Mouse (Mus musculus): Measurements from ENCODE around the gene Morn1. TPM values are rescaled to one million over a fixed set of nuclear protein-coding genes. Genes with fewer than 3 reads are reported as not detected.
A peak's percentile ranks its signal among the peaks of the same experiment; 100 is the strongest.

Gene Morn1
- polyA plus RNA-seq, 1 experiment from 2014 or later = 6.2 TPM

- no peak overlapping the region for H3K27ac ChIP-seq
- no peak overlapping the region for H3K4me2 ChIP-seq
- no peaks in the 10 kb centered on the region for H3K9me3 ChIP-seq
- H3K36me3 ChIP-seq = no peaks in the 10 kb centered on the region
- WGBS = 90% methylated on average over 8 of the region's 8 CpGs
- no peaks in the 10 kb centered on the region for H3K27me3 ChIP-seq
- no peak overlapping the region for H3K4me3 ChIP-seq
- peaks cover 65% of the 10 kb centered on the region for H3K4me1 ChIP-seq
- ATAC-seq (ENCODE audit: insufficient number of reproducible peaks, insufficient read depth, low FRiP score, low TSS enrichment, low read depth) = no peak
- no peak overlapping the region for H3K9ac ChIP-seq
Observed at GRCm38 (mm10) chr4:155168835-155169252, 82.5 kb downstream of the Morn1 start.

DNA sequence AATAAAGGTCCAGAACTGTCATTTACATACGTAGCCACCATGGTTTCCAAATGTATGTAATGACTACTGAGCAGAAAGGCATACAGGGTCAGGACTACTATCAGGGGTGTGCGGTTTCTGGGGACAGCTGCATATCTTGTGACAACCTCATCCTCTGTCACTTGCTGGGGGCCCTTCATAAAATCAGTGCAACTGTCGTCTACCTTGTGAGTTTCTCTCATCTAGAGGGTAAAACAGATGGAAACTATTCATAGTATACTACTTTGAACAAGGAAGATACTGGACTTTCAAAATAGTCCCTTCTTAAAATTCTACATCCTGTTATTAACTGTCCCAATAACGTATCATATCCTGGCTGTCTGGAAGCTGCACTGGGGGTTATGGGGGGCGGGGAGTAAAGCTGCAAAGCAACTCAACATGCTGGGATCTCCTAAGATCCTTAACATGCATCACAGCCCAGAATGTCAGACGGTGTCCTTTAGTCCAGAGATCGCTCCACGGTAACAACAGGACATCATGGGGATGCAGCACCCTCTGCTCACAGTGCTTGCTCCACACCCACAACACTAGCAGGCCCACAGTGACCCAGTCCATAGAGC is 84.3 kb downstream of the Morn1 start:
- WGBS = 78% methylated on average over 8 of the region's 8 CpGs
- Histone ChIP-seq H3K9ac (no peak overlapping the region), H3K27ac (no peak overlapping the region), H3K27me3 (no peaks in the 10 kb centered on the region), H3K4me1 (peaks cover 71% of the 10 kb centered on the region), H3K4me3 (no peak overlapping the region), H3K9me3 (no peaks in the 10 kb centered on the region), H3K36me3 (0 out of 2 replicates have a peak, but pooled peaks cover 1% of the 10 kb centered on the region), H3K4me2 (no peak overlapping the region)
- no peak for ATAC-seq (ENCODE audit: insufficient number of reproducible peaks, insufficient read depth, low FRiP score, low TSS enrichment, low read depth)

- 0 out of 2 replicates have a peak overlapping the region, but pooled peaks have one; percentile 52 for H3K4me2 ChIP-seq
- WGBS = 88% methylated on average over 5 of the region's 5 CpGs
- H3K27me3 ChIP-seq = no peaks in the 10 kb centered on the region
- peak overlapping the region; percentile 97 for H3K27ac ChIP-seq
- 0 out of 2 replicates have a peak, but pooled peaks cover 8% of the 10 kb centered on the region for H3K36me3 ChIP-seq
- no peak overlapping the region for H3K4me3 ChIP-seq
- no peak overlapping the region for H3K9ac ChIP-seq
- no peak for ATAC-seq (ENCODE audit: insufficient number of reproducible peaks, insufficient read depth, low FRiP score, low TSS enrichment, low read depth)
- H3K4me1 ChIP-seq = peaks cover 84% of the 10 kb centered on the region
- H3K9me3 ChIP-seq = no peaks in the 10 kb centered on the region
Observed at GRCm38 (mm10) chr4:155171961-155172533, 85.7 kb downstream of the Morn1 start.

DNA sequence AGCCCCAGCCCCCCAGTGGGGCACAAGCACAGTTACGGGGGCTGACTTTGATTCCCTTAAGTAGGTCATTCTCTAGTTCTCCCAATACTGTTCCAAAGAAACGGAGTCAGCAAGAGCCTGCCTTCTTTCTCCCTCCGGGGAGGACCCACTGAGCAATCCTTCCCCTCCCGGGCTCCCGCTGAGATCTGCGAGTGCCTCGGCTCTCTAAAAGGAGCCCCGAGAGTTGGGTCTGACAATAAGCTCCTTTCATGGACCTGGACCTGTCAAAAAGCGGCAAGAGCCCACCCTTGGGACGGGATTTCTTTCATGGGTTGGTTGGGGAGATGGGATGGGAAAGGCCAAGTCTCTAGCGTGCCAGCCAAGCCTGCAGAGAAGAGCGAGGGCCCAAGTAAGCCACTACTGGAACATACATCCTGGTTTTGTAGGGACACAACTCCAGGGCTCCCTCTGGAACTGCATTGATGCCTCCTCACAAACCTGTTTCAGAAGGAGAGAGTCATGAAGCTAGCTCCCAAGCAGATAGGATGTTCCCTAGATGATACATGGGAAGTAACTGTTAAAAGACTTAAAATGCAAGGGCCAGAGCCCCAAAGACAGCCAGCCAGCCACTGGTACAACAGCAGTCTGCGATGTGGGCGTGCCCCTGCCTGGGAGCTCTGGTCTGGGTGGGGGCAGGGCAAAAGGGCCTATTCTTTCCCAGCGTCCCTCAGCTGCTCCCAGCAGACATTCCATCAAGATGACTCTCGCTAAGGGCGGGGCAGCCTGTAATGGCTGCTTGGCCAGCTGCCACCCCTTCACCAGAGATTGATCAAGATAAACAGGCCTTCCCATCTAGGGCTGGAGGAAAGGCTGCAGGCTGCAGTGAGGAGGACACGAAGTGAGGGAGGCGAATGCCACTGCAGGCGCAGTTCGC is 86.8 kb downstream of the Morn1 start:
- Histone ChIP-seq H3K4me2 (peak overlapping the region; percentile 52), H3K27ac (peak overlapping the region; percentile 97), H3K36me3 (0 out of 2 replicates have a peak, but pooled peaks cover 8% of the 10 kb centered on the region), H3K4me3 (peak overlapping the region; percentile 9), H3K4me1 (peaks cover 93% of the 10 kb centered on the region), H3K9me3 (no peaks in the 10 kb centered on the region), H3K9ac (peak overlapping the region; percentile 54), H3K27me3 (no peaks in the 10 kb centered on the region)
- 7% methylated on average over 21 of the region's 21 CpGs for WGBS
- peak; percentile 84 for ATAC-seq (ENCODE audit: insufficient number of reproducible peaks, insufficient read depth, low FRiP score, low TSS enrichment, low read depth)

DNA sequence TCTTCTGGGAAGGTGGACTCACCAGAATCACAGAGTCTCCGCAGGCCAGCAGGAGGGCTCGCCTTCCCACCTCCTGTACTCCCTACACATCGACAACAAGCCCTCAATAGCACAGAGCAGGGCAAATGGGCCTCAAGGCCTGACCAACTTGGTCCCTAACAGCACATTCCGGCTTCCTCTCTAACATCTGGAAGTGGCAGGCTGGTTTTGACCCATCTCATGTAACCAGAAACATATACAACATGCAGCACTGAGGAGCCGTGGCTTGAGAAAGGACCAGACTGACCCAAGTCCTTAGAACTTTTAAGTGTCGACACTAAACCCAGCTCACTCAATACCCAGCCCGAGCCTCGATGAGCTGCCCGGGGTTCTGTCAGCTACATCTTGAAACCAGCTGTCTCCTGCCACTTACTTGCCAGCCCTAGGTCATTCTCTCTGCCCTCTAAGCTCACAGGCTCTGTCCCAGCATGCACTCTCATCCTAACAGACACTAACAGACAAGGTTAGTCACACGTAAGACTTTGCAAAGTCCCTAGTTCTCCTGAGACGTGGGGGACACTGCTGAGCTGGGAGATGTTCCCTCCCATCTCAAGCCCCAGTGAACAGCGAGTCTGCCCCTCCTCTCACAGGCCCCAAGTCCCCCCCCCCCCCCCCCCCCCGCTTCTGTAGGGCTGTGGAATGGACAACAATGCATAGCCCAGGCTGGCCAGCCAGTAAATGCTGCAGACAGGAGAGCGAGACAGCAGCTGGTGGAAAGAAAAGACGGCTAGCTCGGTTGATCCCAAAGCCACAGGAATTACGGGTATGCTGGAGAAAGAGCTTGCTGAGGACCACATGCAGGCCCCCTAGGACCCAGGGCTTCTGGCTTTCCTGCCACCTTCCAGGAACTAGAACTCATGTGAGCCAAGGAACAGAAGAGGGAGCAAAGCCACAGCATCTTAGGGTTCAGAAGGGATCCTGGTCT is 87.7 kb downstream of the Morn1 start:
- 5% methylated on average over 17 of the region's 17 CpGs for WGBS
- Histone ChIP-seq H3K4me2 (peak overlapping the region; percentile 52), H3K27me3 (no peaks in the 10 kb centered on the region), H3K27ac (peak overlapping the region; percentile 97), H3K36me3 (0 out of 2 replicates have a peak, but pooled peaks cover 8% of the 10 kb centered on the region), H3K4me1 (peaks cover 94% of the 10 kb centered on the region), H3K9me3 (no peaks in the 10 kb centered on the region), H3K4me3 (peak overlapping the region; percentile 9), H3K9ac (peak overlapping the region; percentile 54)
- ATAC-seq (ENCODE audit: insufficient number of reproducible peaks, insufficient read depth, low FRiP score, low TSS enrichment, low read depth) = no peak; the same call in 1 of the 2 replicates

GRCm38 (mm10) chr4:155176210-155176609 is 89.8 kb downstream of the Morn1 start:
- 36% methylated on average over 3 of the region's 3 CpGs for WGBS
- no peak overlapping the region for H3K4me3 ChIP-seq
- H3K27me3 ChIP-seq = no peaks in the 10 kb centered on the region
- H3K27ac ChIP-seq = peak overlapping the region; percentile 29; the same call in 1 of the 2 replicates
- H3K4me1 ChIP-seq = peaks cover 89% of the 10 kb centered on the region
- no peak overlapping the region for H3K4me2 ChIP-seq
- H3K9me3 ChIP-seq = no peaks in the 10 kb centered on the region
- ATAC-seq (ENCODE audit: insufficient number of reproducible peaks, insufficient read depth, low FRiP score, low TSS enrichment, low read depth) = no peak
- H3K9ac ChIP-seq = no peak overlapping the region
- 0 out of 2 replicates have a peak, but pooled peaks cover 8% of the 10 kb centered on the region for H3K36me3 ChIP-seq

GRCm38 (mm10) chr4:155178274-155178673 is 91.9 kb downstream of the Morn1 start:
- 5% methylated on average over 6 of the region's 6 CpGs for WGBS

DNA sequence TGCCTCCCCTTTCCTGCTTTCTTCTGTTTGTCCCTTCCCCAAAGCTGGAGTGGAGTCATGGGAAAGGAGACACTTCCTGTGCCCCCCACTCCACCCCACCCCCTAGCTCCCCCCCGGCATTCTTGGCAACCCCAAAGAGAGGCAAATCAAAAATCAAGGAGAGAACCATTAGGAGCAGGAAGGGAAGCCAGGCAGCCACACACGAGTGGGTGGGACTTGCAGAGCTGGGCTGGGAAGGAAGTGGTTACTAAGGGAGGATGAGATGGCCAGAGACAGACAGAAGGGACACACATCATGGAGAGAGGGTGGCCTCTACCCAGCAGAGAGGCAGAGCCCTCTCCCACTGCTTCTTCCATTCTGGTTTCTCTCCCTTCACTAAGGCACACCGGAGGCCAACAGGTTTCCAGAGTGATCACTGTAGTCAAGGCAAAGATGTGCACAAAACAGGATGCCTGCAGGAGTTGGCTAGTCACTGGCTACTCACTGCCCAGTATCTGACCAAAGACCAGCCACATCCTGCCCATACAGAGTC is 92.7 kb downstream of the Morn1 start:
- Histone ChIP-seq H3K4me2 (peak overlapping the region; percentile 48), H3K4me3 (no peak overlapping the region), H3K36me3 (0 out of 2 replicates have a peak, but pooled peaks cover 8% of the 10 kb centered on the region), H3K27ac (peak overlapping the region; percentile 88), H3K9me3 (no peaks in the 10 kb centered on the region), H3K4me1 (peaks cover 76% of the 10 kb centered on the region), H3K27me3 (no peaks in the 10 kb centered on the region), H3K9ac (peak overlapping the region; percentile 52; the same call in 1 of the 2 replicates)
- ATAC-seq (ENCODE audit: insufficient number of reproducible peaks, insufficient read depth, low FRiP score, low TSS enrichment, low read depth) = no peak
- WGBS = 33% methylated on average over 3 of the region's 3 CpGs

More at GRCm38 (mm10) chr4:155178274-155178673, 91.9 kb downstream of the Morn1 start:
- Histone ChIP-seq H3K36me3 (0 out of 2 replicates have a peak, but pooled peaks cover 8% of the 10 kb centered on the region), H3K27ac (peak overlapping the region; percentile 88), H3K4me3 (no peak overlapping the region), H3K27me3 (no peaks in the 10 kb centered on the region), H3K4me2 (peak overlapping the region; percentile 48), H3K9ac (peak overlapping the region; percentile 52), H3K4me1 (peaks cover 77% of the 10 kb centered on the region), H3K9me3 (no peaks in the 10 kb centered on the region)
- ATAC-seq (ENCODE audit: insufficient number of reproducible peaks, insufficient read depth, low FRiP score, low TSS enrichment, low read depth) = peak; percentile 68

GRCm38 (mm10) chr4:155183201-155183600 is 96.8 kb downstream of the Morn1 start:
- no peaks in the 10 kb centered on the region for H3K9me3 ChIP-seq
- no peak overlapping the region for H3K4me3 ChIP-seq
- H3K27me3 ChIP-seq = no peaks in the 10 kb centered on the region
- no peak overlapping the region for H3K9ac ChIP-seq
- H3K4me2 ChIP-seq = no peak overlapping the region
- no peaks in the 10 kb centered on the region for H3K36me3 ChIP-seq
- no peak for ATAC-seq (ENCODE audit: insufficient number of reproducible peaks, insufficient read depth, low FRiP score, low TSS enrichment, low read depth)
- peaks cover 72% of the 10 kb centered on the region for H3K4me1 ChIP-seq
- H3K27ac ChIP-seq = no peak overlapping the region
- WGBS = 76% methylated on average over 7 of the region's 7 CpGs

GRCm38 (mm10) chr4:155184248-155185070 is 98.1 kb downstream of the Morn1 start:
- 80% methylated on average over 18 of the region's 18 CpGs for whole genome bisulfite sequencing
- peak overlapping the region; percentile 16; the same call in 1 of the 2 replicates for H3K27ac ChIP-seq

More at GRCm38 (mm10) chr4:155184248-155185070, 98.1 kb downstream of the Morn1 start:
- ATAC-seq (ENCODE audit: insufficient number of reproducible peaks, insufficient read depth, low FRiP score, low TSS enrichment, low read depth) = no peak
- H3K9me3 ChIP-seq = no peaks in the 10 kb centered on the region
- H3K27me3 ChIP-seq = no peaks in the 10 kb centered on the region
- no peaks in the 10 kb centered on the region for H3K36me3 ChIP-seq
- H3K9ac ChIP-seq = no peak overlapping the region
- no peak overlapping the region for H3K4me3 ChIP-seq
- peaks cover 72% of the 10 kb centered on the region for H3K4me1 ChIP-seq
- no peak overlapping the region for H3K4me2 ChIP-seq
